Mouse (Mus musculus) ES-E14 (cell line): ENCODE results near the gene Rxrb.

ENCODE experiments used
- CHD2 ChIP-seq: IDR thresholded peaks from 2 replicates; pipeline ENCODE4 v1.6.1; 2014; ENCODE audit warnings: mild to moderate bottlenecking, low read depth, low read length, inconsistent platforms
- MAFK ChIP-seq: IDR thresholded peaks from 2 replicates; pipeline ENCODE4 v1.6.1; 2014; ENCODE audit warnings: mild to moderate bottlenecking, low read depth, low read length, inconsistent platforms; ENCODE audit not compliant: insufficient read depth
- ZC3H11A ChIP-seq: IDR thresholded peaks from 2 replicates; pipeline ENCODE4 v1.6.1; 2012; ENCODE audit warnings: low read depth, mild to moderate bottlenecking, inconsistent platforms, low read length, borderline replicate concordance
- ZNF384 ChIP-seq: IDR thresholded peaks from 2 replicates; pipeline ENCODE4 v1.6.1; 2012; ENCODE audit warnings: low read depth, low read length, inconsistent platforms

GRCm38 (mm10) chr17:34022987-34023386 is 8.6 kb upstream of the Rxrb start:
- TF ChIP-seq ZNF384, result no peak
- TF ChIP-seq CHD2, result no peak
- TF ChIP-seq MAFK, result no peak
- TF ChIP-seq ZC3H11A, result no peak
